Mouse (Mus musculus): ENCODE data around the gene Nfx1. TPM values are rescaled to one million over a fixed set of nuclear protein-coding genes. Genes with fewer than 3 reads are reported as not detected.
"Not testable (repeated sequence)": the region's sequence is repeated elsewhere in the genome, so short reads cannot be mapped to it uniquely, and the experiment has no call there.

Nfx1 gene
- 24.3 and 25.8 TPM in 2 replicates for polyA plus RNA-seq (2012; rRNA removed)

DNA sequence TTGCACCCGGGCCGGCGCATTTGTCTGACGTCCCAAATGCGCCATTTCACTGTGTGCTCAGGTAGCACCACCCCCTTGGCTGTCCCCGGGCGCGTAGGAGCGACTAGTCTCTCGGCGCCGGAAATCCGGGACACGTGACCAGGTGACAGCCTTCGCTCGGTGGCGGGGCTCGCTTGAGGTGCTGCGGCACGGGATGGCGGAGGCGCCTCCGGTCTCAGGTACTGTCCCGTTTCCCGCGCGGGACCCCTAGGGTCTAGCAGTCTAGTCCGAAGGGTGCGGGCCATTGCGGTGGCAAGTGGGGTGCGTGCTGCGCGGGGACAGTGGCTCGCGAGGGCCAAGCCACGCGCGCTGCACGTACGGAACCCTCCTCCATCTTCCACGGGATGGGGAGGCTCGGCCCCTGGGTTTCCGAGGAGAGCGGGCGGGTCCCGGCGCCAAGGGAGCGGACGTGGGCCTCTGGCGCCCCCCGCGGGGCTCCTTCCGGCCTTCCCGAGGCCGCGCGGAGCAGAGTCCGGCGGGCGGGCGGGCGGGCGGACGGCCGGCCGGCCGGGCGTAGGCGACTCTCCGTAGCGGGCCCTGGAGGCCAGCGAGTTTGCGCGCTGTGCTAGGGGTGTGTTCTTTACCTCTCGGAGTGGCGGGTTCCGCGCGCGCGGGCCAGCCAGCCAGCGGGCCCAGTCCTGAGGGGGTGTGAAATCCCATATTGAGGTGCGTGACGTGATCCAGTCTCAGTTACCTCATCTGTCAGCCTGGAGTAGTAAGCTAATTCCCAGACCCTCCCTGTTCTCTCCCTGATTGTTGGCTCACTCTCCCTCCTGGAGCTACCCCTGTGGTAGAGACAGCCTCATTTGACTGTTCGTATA, at the start of gene Nfx1:
Nfx1 (plus strand) TSS at position 65 of the 860 bp plus-strand sequence.
- H3K4me3 ChIP-seq (ENCODE audit: insufficient read depth, low read depth, low read length): peak within 1 kb of the TSS; percentile 97
- H3K36me3 ChIP-seq (ENCODE audit: control insufficient read depth, insufficient read depth, low read length): no peaks in the 10 kb centered on the region
- peaks cover 16% of the 10 kb centered on the region for H3K4me1 ChIP-seq (ENCODE audit: control insufficient read depth, insufficient read depth, low read length)
- peak; percentile 98 for DNase-seq
- peak within 1 kb of the TSS; percentile 99 for H3K27ac ChIP-seq (ENCODE audit: insufficient read depth, low read depth, low read length)
- TF ChIP-seq POLR2A (IDR thresholded peaks at IDR 0.05; ENCODE audit: low read depth, low read length): peak; percentile 48
- no peak for TF ChIP-seq CTCF (conservative IDR thresholded peaks at IDR 0.05; ENCODE audit: insufficient read depth, insufficient read length, low read depth, low read length)
- under 1% methylated on average over 85 of the region's 85 CpGs for WGBS
- no peaks in the 10 kb centered on the region for H3K27me3 ChIP-seq (replicated peaks; ENCODE audit: control insufficient read depth, insufficient read depth, low read length)

DNA sequence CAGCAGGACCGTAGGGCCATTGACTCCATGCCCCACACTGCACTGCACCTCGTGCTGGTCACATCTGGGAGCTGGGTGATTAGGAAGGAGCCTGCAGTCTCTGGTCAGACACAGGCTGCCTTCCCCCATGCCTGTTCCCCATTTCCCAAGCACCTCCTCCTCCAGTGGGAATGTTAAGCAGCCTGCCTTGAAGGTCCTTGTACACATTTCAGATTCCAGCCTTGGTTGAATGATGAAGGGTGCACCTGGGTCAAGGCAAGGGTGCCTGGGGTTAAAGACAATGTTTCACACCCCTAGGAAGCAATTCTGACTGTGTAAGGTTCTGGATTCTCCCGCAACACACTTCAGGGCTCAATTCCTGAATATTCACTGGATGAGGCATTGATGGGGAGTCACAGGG, 49.4 kb upstream of the Nfx1 start:
- Histone ChIP-seq H3K27ac (ENCODE audit: insufficient read depth, low read depth, low read length) (peak overlapping the region; percentile 50; the same call in 1 of the 2 replicates), H3K36me3 (ENCODE audit: control insufficient read depth, insufficient read depth, low read length) (no peaks in the 10 kb centered on the region), H3K4me1 (ENCODE audit: control insufficient read depth, insufficient read depth, low read length) (peaks cover 9% of the 10 kb centered on the region; the same call in 1 of the 2 replicates), H3K4me3 (ENCODE audit: insufficient read depth, low read depth, low read length) (no peak overlapping the region), H3K27me3 (replicated peaks; ENCODE audit: control insufficient read depth, insufficient read depth, low read length) (no peaks in the 10 kb centered on the region)
- peak; percentile 19 for DNase-seq
- WGBS: 80% methylated on average over 3 of the region's 3 CpGs
- no peak for TF ChIP-seq CTCF (conservative IDR thresholded peaks at IDR 0.05; ENCODE audit: insufficient read depth, insufficient read length, low read depth, low read length)
- TF ChIP-seq POLR2A (IDR thresholded peaks at IDR 0.05; ENCODE audit: low read depth, low read length): no peak

DNA sequence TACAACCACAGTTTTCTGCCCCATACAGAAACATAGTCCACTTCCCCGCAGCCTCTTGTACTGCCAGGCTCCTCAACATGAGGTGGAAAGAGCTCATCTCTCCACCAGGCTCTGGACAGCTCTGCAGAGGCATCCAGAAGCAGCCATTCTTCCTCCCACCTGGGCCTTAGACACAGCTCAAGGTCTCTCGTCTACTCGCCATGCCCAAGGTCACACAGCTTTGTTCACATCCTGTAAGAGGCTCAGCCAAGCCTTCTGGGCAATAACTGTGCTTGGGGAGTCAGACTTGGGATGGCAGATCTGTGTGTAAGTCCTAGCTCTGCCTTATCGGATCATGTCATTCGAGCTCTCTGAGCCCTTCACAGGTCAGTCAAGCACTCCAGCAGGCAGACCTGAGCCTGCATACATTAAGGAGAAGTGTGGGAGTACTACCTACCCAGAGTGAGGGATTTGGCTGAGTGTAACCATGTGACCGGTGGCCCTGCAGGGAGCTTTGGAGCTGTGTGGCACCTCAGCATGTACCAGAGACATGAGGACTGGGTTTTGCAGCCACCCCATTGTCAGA, 47.5 kb upstream of the Nfx1 start:
- H3K27me3 ChIP-seq (replicated peaks; ENCODE audit: control insufficient read depth, insufficient read depth, low read length): no peaks in the 10 kb centered on the region
- H3K4me3 ChIP-seq (ENCODE audit: insufficient read depth, low read depth, low read length): no peak overlapping the region
- WGBS: 50% methylated on average over 6 of the region's 6 CpGs
- peaks cover 9% of the 10 kb centered on the region; the same call in 1 of the 2 replicates for H3K4me1 ChIP-seq (ENCODE audit: control insufficient read depth, insufficient read depth, low read length)
- H3K27ac ChIP-seq (ENCODE audit: insufficient read depth, low read depth, low read length): peak overlapping the region; percentile 97
- TF ChIP-seq POLR2A (IDR thresholded peaks at IDR 0.05; ENCODE audit: low read depth, low read length) (no peak), CTCF (conservative IDR thresholded peaks at IDR 0.05; ENCODE audit: insufficient read depth, insufficient read length, low read depth, low read length) (no peak)
- peak; percentile 68 for DNase-seq
- no peaks in the 10 kb centered on the region for H3K36me3 ChIP-seq (ENCODE audit: control insufficient read depth, insufficient read depth, low read length)

DNA sequence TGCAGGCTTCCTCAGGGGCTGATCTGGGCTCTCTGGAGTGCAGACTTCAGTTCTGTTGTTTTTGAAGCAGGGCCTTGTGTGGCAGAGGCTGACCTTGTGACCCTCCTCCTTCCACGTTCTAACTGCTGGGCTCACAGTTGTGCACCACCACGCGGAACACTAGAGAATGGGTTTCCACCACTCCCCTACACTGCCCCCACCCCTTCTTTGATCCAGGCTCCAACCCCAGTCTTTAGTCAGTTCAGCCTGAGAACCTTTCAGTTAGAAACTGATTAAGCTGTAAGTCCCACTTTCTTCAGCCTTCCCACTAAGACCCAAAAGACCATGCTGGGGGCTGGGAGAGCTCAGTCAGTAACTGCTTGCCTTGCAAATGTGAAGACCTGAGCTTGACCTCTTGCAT, 45.1 kb upstream of the Nfx1 start:
- Histone ChIP-seq H3K27ac (ENCODE audit: insufficient read depth, low read depth, low read length) (no peak overlapping the region), H3K36me3 (ENCODE audit: control insufficient read depth, insufficient read depth, low read length) (no peaks in the 10 kb centered on the region), H3K27me3 (replicated peaks; ENCODE audit: control insufficient read depth, insufficient read depth, low read length) (no peaks in the 10 kb centered on the region), H3K4me1 (ENCODE audit: control insufficient read depth, insufficient read depth, low read length) (peaks cover 6% of the 10 kb centered on the region; the same call in 1 of the 2 replicates), H3K4me3 (ENCODE audit: insufficient read depth, low read depth, low read length) (no peak overlapping the region)
- TF ChIP-seq CTCF (conservative IDR thresholded peaks at IDR 0.05; ENCODE audit: insufficient read depth, insufficient read length, low read depth, low read length): no peak
- no peak for TF ChIP-seq POLR2A (IDR thresholded peaks at IDR 0.05; ENCODE audit: low read depth, low read length)
- no peak for DNase-seq
- WGBS: 53% methylated on average over 3 of the region's 3 CpGs

DNA sequence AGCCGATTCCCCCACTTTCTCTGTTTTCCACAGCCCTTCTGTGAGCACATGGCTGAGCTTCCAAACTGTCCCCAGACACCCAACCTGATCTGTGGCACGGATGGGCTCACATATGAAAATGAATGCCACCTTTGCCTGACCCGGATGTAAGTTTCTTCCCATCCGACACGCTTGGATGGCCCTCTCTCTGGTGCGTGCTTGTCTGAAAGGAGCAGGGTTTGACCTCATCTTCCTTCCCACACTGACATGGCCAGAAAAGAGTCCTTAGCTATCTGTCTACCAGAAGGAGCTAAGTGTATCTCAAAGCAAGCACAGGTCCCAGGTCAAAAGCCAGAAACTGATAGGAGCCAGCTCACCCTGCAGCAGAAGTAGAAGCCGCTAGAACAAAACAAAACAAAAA, 41.7 kb upstream of the Nfx1 start:
- H3K36me3 ChIP-seq (ENCODE audit: control insufficient read depth, insufficient read depth, low read length): no peaks in the 10 kb centered on the region
- peak; percentile 34 for DNase-seq
- WGBS: 33% methylated on average over 7 of the region's 7 CpGs
- H3K27me3 ChIP-seq (replicated peaks; ENCODE audit: control insufficient read depth, insufficient read depth, low read length): no peaks in the 10 kb centered on the region
- H3K4me1 ChIP-seq (ENCODE audit: control insufficient read depth, insufficient read depth, low read length): peaks cover 3% of the 10 kb centered on the region; the same call in 1 of the 2 replicates
- TF ChIP-seq POLR2A (IDR thresholded peaks at IDR 0.05; ENCODE audit: low read depth, low read length) (no peak), CTCF (conservative IDR thresholded peaks at IDR 0.05; ENCODE audit: insufficient read depth, insufficient read length, low read depth, low read length) (no peak)
- no peak overlapping the region for H3K27ac ChIP-seq (ENCODE audit: insufficient read depth, low read depth, low read length)
- H3K4me3 ChIP-seq (ENCODE audit: insufficient read depth, low read depth, low read length): no peak overlapping the region

DNA sequence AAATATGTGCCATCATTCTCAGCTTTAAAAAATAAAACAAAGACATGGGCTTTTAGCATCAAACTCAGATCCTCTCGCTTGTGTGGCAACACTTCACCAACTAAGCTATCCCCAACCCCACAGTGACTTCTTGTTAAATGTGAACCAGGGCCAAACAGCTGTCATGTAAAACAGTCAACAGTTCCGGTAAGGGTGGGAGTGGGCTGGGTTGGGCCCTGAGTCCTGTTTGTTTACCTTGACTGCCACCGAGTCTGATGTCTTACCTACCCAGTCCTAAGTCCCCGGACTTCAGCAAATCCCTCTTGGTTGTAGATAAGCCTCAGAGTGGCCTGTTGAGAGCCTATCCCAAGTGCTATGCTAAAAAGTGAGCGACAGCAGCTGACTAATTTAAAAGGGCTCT, 37.0 kb upstream of the Nfx1 start:
- Histone ChIP-seq H3K4me1 (ENCODE audit: control insufficient read depth, insufficient read depth, low read length) (peaks cover 3% of the 10 kb centered on the region; the same call in 1 of the 2 replicates), H3K27ac (ENCODE audit: insufficient read depth, low read depth, low read length) (no peak overlapping the region), H3K27me3 (replicated peaks; ENCODE audit: control insufficient read depth, insufficient read depth, low read length) (no peaks in the 10 kb centered on the region), H3K36me3 (ENCODE audit: control insufficient read depth, insufficient read depth, low read length) (peaks cover 7% of the 10 kb centered on the region), H3K4me3 (ENCODE audit: insufficient read depth, low read depth, low read length) (no peak overlapping the region)
- TF ChIP-seq POLR2A (IDR thresholded peaks at IDR 0.05; ENCODE audit: low read depth, low read length) (no peak), CTCF (conservative IDR thresholded peaks at IDR 0.05; ENCODE audit: insufficient read depth, insufficient read length, low read depth, low read length) (no peak)
- WGBS: 90% methylated on average over 5 of the region's 5 CpGs
- DNase-seq: no peak

DNA sequence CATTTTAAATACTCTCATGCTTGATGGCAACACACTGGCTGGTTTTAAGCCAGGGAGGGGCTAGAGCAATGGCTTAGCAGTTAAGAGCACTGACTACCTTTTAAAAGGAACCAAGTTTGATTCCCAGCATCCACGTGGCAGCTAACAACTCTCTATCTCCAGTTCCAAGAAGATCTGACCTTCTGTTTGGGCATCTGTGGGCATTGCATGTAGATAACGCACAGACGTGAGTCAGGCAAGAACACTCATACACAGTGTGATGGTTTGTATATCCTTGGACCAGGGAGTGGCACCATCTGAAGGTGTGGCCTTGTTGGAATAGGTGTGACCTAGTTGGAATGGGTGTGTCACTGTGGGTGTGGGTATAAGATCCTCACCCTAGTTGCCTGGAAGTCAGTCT, 36.3 kb upstream of the Nfx1 start:
- not testable (repeated sequence) for H3K27me3 ChIP-seq (replicated peaks; ENCODE audit: control insufficient read depth, insufficient read depth, low read length); H3K27ac ChIP-seq (ENCODE audit: insufficient read depth, low read depth, low read length); H3K4me1 ChIP-seq (ENCODE audit: control insufficient read depth, insufficient read depth, low read length); H3K36me3 ChIP-seq (ENCODE audit: control insufficient read depth, insufficient read depth, low read length); DNase-seq; H3K4me3 ChIP-seq (ENCODE audit: insufficient read depth, low read depth, low read length)
- WGBS: 94% methylated on average over 3 of the region's 3 CpGs
